Mouse (Mus musculus) midbrain, postnatal 0 days (tissue): ENCODE measurements at regions not wholly inside any gene's neighbourhood (a gene's known extent, or its start where the extent isn't known, plus 50 kb on each side); places are given as distances from the start of the nearest gene placed in this dataset. TPM values are rescaled to one million over a fixed set of nuclear protein-coding genes. Genes with fewer than 3 reads are reported as not detected.

ENCODE experiments used
- ATAC-seq: fragments of 200-750 bp; cut with Nextera tagmentation; 2 replicates; pipeline ENCODE4 v1.8.0; 2017; ENCODE audit warnings: moderate number of reproducible peaks, mild to moderate bottlenecking, moderate TSS enrichment, moderate library complexity; ENCODE audit not compliant: low FRiP score
- DNase-seq: peaks from one replicate; pipeline ENCODE4 v3.0.0-alpha.2; 2015; ENCODE audit warnings: low spot score
- H3K27ac ChIP-seq: fragments of 300-500 bp; sonication (generic); 2 replicates; pipeline ENCODE4 v1.5.1; 2014; ENCODE audit warnings: low read depth, mild to moderate bottlenecking, low read length, mixed read lengths
- H3K27me3 ChIP-seq: fragments of 300-500 bp; sonication (generic); 2 replicates; pipeline ENCODE4 v1.6.1; 2014; ENCODE audit warnings: low read length, control low read depth, mixed read lengths; ENCODE audit not compliant: insufficient read depth
- H3K36me3 ChIP-seq: fragments of 300-500 bp; sonication (generic); 2 replicates; pipeline ENCODE4 v1.6.1; 2014; ENCODE audit warnings: low read length, control low read depth, mixed read lengths; ENCODE audit not compliant: insufficient read depth
- H3K4me1 ChIP-seq: fragments of 300-500 bp; sonication (generic); 2 replicates; pipeline ENCODE4 v1.6.1; 2014; ENCODE audit warnings: mild to moderate bottlenecking, control low read depth, antibody characterized with exemption, low read length, mixed read lengths; ENCODE audit not compliant: insufficient read depth
- H3K4me2 ChIP-seq: fragments of 300-500 bp; sonication (generic); 2 replicates; pipeline ENCODE4 v1.6.1; 2014; ENCODE audit warnings: low read depth, mild to moderate bottlenecking, low read length, mixed read lengths; ENCODE audit not compliant: poor library complexity, severe bottlenecking
- H3K4me3 ChIP-seq: fragments of 300-500 bp; sonication (generic); 2 replicates; pipeline ENCODE4 v1.5.1; 2014; ENCODE audit warnings: low read depth, mild to moderate bottlenecking, low read length, moderate library complexity
- H3K9ac ChIP-seq: fragments of 300-500 bp; sonication (generic); replicated peaks from 2 replicates; pipeline ENCODE4 v1.6.1; 2014; ENCODE audit warnings: mild to moderate bottlenecking, low read length, moderate library complexity, mixed read lengths; ENCODE audit not compliant: poor library complexity, severe bottlenecking
- H3K9me3 ChIP-seq: fragments of 300-500 bp; sonication (generic); 2 replicates; pipeline ENCODE4 v1.6.1; 2016; ENCODE audit warnings: low read length, control low read depth
- CTCF ChIP-seq: IDR thresholded peaks from 2 replicates; pipeline ENCODE4 v1.5.1; 2016; ENCODE audit warnings: antibody characterized with exemption, mild to moderate bottlenecking
- WGBS: fragments of 180-500 bp; shearing (Covaris S2); extraction: QIAGEN DNeasy Blood & Tissue Kit; methylation state at CpG from one replicate; pipeline ENCODE4 v1.1.7; 2014; 5-methylcytosine and 5-hydroxymethylcytosine counted together
- microRNA-seq: library from miRNA; unstranded; fragments of <30 nt; microRNA quantifications from one replicate; pipeline ENCODE4, GENCODE M21; 2016; ENCODE audit warnings: borderline number of aligned reads

DNA sequence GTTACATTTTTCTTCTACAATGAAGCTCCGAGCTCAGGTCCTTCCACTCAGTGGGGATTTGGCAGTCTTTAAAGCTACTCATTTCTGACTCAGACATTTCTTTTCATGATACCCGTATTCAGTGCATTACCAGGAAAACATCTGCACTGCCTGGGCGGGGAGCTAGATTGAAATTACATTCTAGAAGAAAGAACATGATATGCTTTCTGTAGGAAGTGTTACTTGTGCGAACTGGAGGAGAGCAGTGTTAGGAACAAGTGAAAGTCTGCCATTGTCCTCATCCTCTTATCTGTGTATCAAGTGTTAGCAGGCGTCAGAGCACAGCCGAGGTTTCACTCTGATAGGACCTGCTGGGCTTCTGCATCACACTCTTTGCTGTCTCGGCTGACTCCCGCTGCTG, 61.7 kb upstream of the Sntg2 start:
- Histone ChIP-seq H3K4me1 (no peaks in the 10 kb centered on the region), H3K4me3 (no peak overlapping the region), H3K9ac (no peak overlapping the region), H3K36me3 (no peaks in the 10 kb centered on the region), H3K9me3 (no peaks in the 10 kb centered on the region), H3K4me2 (no peak overlapping the region), H3K27ac (no peak overlapping the region), H3K27me3 (no peaks in the 10 kb centered on the region)
- TF ChIP-seq CTCF, result no peak
- ATAC-seq, result no peak
- no peak for DNase-seq
- 56% methylated on average over 8 of the region's 8 CpGs for WGBS

GRCm38 (mm10) chr12:30432861-30433260, 59.7 kb upstream of the Sntg2 start:
- TF ChIP-seq CTCF, result no peak
- no peaks in the 10 kb centered on the region for H3K4me1 ChIP-seq
- no peaks in the 10 kb centered on the region for H3K36me3 ChIP-seq
- ATAC-seq, result no peak
- H3K9ac ChIP-seq, result no peak overlapping the region
- 90% methylated on average over 5 of the region's 5 CpGs for WGBS
- H3K27ac ChIP-seq, result no peak overlapping the region
- H3K4me3 ChIP-seq, result no peak overlapping the region
- H3K27me3 ChIP-seq, result no peaks in the 10 kb centered on the region
- H3K4me2 ChIP-seq, result no peak overlapping the region
- DNase-seq, result no peak
- no peaks in the 10 kb centered on the region for H3K9me3 ChIP-seq

GRCm38 (mm10) chr12:30430641-30431040, 57.5 kb upstream of the Sntg2 start:
- no peak for DNase-seq
- TF ChIP-seq CTCF, result no peak
- Histone ChIP-seq H3K27me3 (no peaks in the 10 kb centered on the region), H3K9me3 (no peaks in the 10 kb centered on the region), H3K4me1 (no peaks in the 10 kb centered on the region), H3K4me2 (no peak overlapping the region), H3K9ac (no peak overlapping the region), H3K36me3 (no peaks in the 10 kb centered on the region), H3K27ac (no peak overlapping the region), H3K4me3 (no peak overlapping the region)
- WGBS, result 75% methylated on average over 3 of the region's 3 CpGs
- no peak for ATAC-seq

DNA sequence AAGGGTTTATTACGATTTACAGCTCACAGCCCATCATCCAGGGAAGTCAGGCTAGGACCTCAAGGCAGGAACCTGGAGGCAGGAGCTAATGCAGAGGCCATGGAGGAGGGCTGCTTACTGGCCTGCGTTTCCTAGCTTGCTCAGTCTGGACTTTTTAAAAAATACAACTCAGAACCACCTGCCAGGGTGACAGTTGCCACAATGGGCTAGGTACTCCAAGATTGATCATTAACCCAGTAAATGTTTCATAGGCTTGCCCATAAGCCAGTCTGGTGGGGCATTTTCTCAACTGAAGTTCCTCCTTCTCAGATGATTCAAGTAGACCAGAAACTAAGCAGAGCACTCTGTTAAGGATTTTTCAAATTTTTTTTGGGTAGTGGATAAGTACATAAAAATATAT, 52.1 kb upstream of the Sntg2 start:
- H3K4me2 ChIP-seq, result no peak overlapping the region
- H3K27me3 ChIP-seq, result no peaks in the 10 kb centered on the region
- no peaks in the 10 kb centered on the region for H3K9me3 ChIP-seq
- H3K4me3 ChIP-seq, result no peak overlapping the region
- ATAC-seq (no peak), DNase-seq (no peak)
- no peaks in the 10 kb centered on the region; the same call in 1 of the 2 replicates for H3K4me1 ChIP-seq
- no peak overlapping the region for H3K27ac ChIP-seq
- no peaks in the 10 kb centered on the region for H3K36me3 ChIP-seq
- H3K9ac ChIP-seq, result no peak overlapping the region
- 77% methylated on average over 2 of the region's 2 CpGs for WGBS
- TF ChIP-seq CTCF, result no peak

Small RNA genes lying in the stretch of these regions (microRNA-seq; reads per million reads assigned to microRNA genes)
- not detected for gene Gm25865
